Mouse (Mus musculus): ENCODE measurements around the gene Olfr259. TPM values are rescaled to one million over a fixed set of nuclear protein-coding genes. Genes with fewer than 3 reads are reported as not detected.

Gene Olfr259
- total and polyA plus RNA-seq, 3 experiments, result not detected

- no peak within 1 kb of the TSS for H3K9ac ChIP-seq (ENCODE audit: control insufficient read depth, low read depth, low read length, poor library complexity, severe bottlenecking)
- TF ChIP-seq RAD21 (IDR thresholded peaks at IDR 0.05; ENCODE audit: low read depth, low read length) (no peak), USF1 (IDR thresholded peaks at IDR 0.05; ENCODE audit: low read depth, low read length) (no peak), MYC (IDR thresholded peaks at IDR 0.05; ENCODE audit: low read depth, low read length) (no peak), MXI1 (IDR thresholded peaks at IDR 0.05; ENCODE audit: low read depth, low read length) (no peak), UBTF (IDR thresholded peaks at IDR 0.05; ENCODE audit: borderline replicate concordance, insufficient read depth, low read depth, low read length) (no peak), MYB (IDR thresholded peaks at IDR 0.05; ENCODE audit: low read depth, low read length) (no peak), CHD1 (IDR thresholded peaks at IDR 0.05; ENCODE audit: low read depth, low read length) (no peak), GATA1 (IDR thresholded peaks at IDR 0.05; ENCODE audit: low read depth, low read length) (no peak), E2F4 (IDR thresholded peaks at IDR 0.05; ENCODE audit: borderline replicate concordance, low read depth, low read length) (no peak), ZKSCAN1 (IDR thresholded peaks at IDR 0.05; ENCODE audit: low read depth, low read length) (no peak), MAFK (IDR thresholded peaks at IDR 0.05; ENCODE audit: borderline replicate concordance, low read depth, low read length) (no peak), USF2 (IDR thresholded peaks at IDR 0.05; ENCODE audit: borderline replicate concordance in 1 of 2, insufficient read depth in 1 of 2, low read depth in 1 of 2, low read length in 2 of 2) (no peak), HCFC1 (IDR thresholded peaks at IDR 0.05; ENCODE audit: low read depth, low read length) (no peak), POLR2AphosphoS5 (IDR thresholded peaks at IDR 0.05; ENCODE audit: borderline replicate concordance, low read depth, low read length) (no peak), ZC3H11A (IDR thresholded peaks at IDR 0.05; ENCODE audit: low read depth, low read length) (no peak), GABPA (IDR thresholded peaks at IDR 0.05; ENCODE audit: low read depth, low read length) (no peak), MAZ (IDR thresholded peaks at IDR 0.05; ENCODE audit: low read depth, low read length) (no peak), NELFE (IDR thresholded peaks at IDR 0.05; ENCODE audit: low read depth, low read length) (no peak), ZMIZ1 (IDR thresholded peaks at IDR 0.05; ENCODE audit: low read depth, low read length) (no peak)
Observed at GRCm38 (mm10) chr2:87140200-87140599, 25.8 kb upstream of the Olfr259 start, which contains the start of gene Olfr1110. Gene Olfr1110, minus strand, starts transcription at chr2:87140300.

GRCm38 (mm10) chr2:87095908-87096307 lies 18.5 kb downstream of the Olfr259 start, which contains the start of gene Olfr1109:
Gene Olfr1109, minus strand, starts transcription at chr2:87096008.
- DNase-seq (ENCODE audit: low read depth, low spot score), result no peak
- Histone ChIP-seq H3K36me3 (ENCODE audit: control insufficient read depth in 1 of 2, insufficient read depth in 2 of 2, low read length in 2 of 2) (no peaks in the 10 kb centered on the region), H3K9ac (ENCODE audit: control insufficient read depth, low read depth, low read length, poor library complexity, severe bottlenecking) (no peak within 1 kb of the TSS), H3K4me3 (ENCODE audit: control insufficient read depth in 1 of 2, insufficient read depth in 1 of 2, low read depth in 2 of 2, low read length in 2 of 2) (no peak within 1 kb of the TSS), H3K9me3 (replicated peaks; ENCODE audit: insufficient read depth, low read length) (no peaks in the 10 kb centered on the region), H3K79me2 (ENCODE audit: control insufficient read depth, insufficient read depth, low read length, poor library complexity) (no peaks in the 10 kb centered on the region), H3K4me1 (ENCODE audit: control insufficient read depth in 1 of 2, insufficient read depth in 2 of 2, low read length in 2 of 2) (no peaks in the 10 kb centered on the region), H3K27me3 (ENCODE audit: control insufficient read depth in 1 of 2, insufficient read depth in 2 of 2, low read length in 2 of 2) (no peaks in the 10 kb centered on the region), H3K27ac (ENCODE audit: control insufficient read depth, low read depth, low read length) (no peak within 1 kb of the TSS)
- no peak for TF ChIP-seq USF2 (IDR thresholded peaks at IDR 0.05; ENCODE audit: borderline replicate concordance in 1 of 2, insufficient read depth in 1 of 2, low read depth in 1 of 2, low read length in 2 of 2)
- TF ChIP-seq E2F4 (IDR thresholded peaks at IDR 0.05; ENCODE audit: borderline replicate concordance, low read depth, low read length), result no peak

More at GRCm38 (mm10) chr2:87140200-87140599, 25.8 kb upstream of the Olfr259 start, which contains the start of gene Olfr1110:
- Histone ChIP-seq H3K36me3 (ENCODE audit: control insufficient read depth in 1 of 2, insufficient read depth in 2 of 2, low read length in 2 of 2) (no peaks in the 10 kb centered on the region), H3K9me3 (replicated peaks; ENCODE audit: insufficient read depth, low read length) (no peaks in the 10 kb centered on the region), H3K27ac (ENCODE audit: control insufficient read depth, low read depth, low read length) (no peak within 1 kb of the TSS), H3K4me1 (ENCODE audit: control insufficient read depth in 1 of 2, insufficient read depth in 2 of 2, low read length in 2 of 2) (no peaks in the 10 kb centered on the region), H3K4me3 (ENCODE audit: control insufficient read depth in 1 of 2, insufficient read depth in 1 of 2, low read depth in 2 of 2, low read length in 2 of 2) (no peak within 1 kb of the TSS), H3K27me3 (ENCODE audit: control insufficient read depth in 1 of 2, insufficient read depth in 2 of 2, low read length in 2 of 2) (no peaks in the 10 kb centered on the region), H3K79me2 (ENCODE audit: control insufficient read depth, insufficient read depth, low read length, poor library complexity) (no peaks in the 10 kb centered on the region)
- DNase-seq (ENCODE audit: low read depth, low spot score), result no peak

Measured in MEL (cell line).